Mouse (Mus musculus) small intestine, adult 2 months (tissue): ENCODE results near the gene Gtf2h3. TPM values are rescaled to one million over a fixed set of nuclear protein-coding genes. Genes with fewer than 3 reads are reported as not detected.

ENCODE experiments used
- H3K27ac ChIP-seq: fragments of 200-500 bp; 2 replicates; pipeline ENCODE4 v1.5.1; 2012; ENCODE audit warnings: low read depth, low read length, control low read depth, inconsistent platforms; ENCODE audit not compliant: insufficient read depth
- H3K27me3 ChIP-seq: fragments of 200-500 bp; 2 replicates; pipeline ENCODE4 v1.6.1; 2012; ENCODE audit warnings: mild to moderate bottlenecking, moderate library complexity, low read length, inconsistent platforms; ENCODE audit not compliant: control insufficient read depth, insufficient read depth
- H3K36me3 ChIP-seq: fragments of 200-500 bp; 2 replicates; pipeline ENCODE4 v1.6.1; 2012; ENCODE audit warnings: mild to moderate bottlenecking, low read length, control low read depth, inconsistent platforms; ENCODE audit not compliant: control insufficient read depth, insufficient read depth
- H3K4me1 ChIP-seq: fragments of 200-500 bp; 2 replicates; pipeline ENCODE4 v1.6.1; 2012; ENCODE audit warnings: low read length, inconsistent platforms, mixed read lengths; ENCODE audit not compliant: control insufficient read depth, insufficient read depth, insufficient read length
- H3K4me3 ChIP-seq: fragments of 200-500 bp; 2 replicates; pipeline ENCODE4 v1.5.1; 2012; ENCODE audit warnings: low read depth, mild to moderate bottlenecking, control low read depth, inconsistent platforms, low read length, moderate library complexity
- CTCF ChIP-seq: fragments of 200-500 bp; IDR thresholded peaks from 2 replicates; pipeline ENCODE4 v1.5.1; 2012; ENCODE audit warnings: low read depth, mild to moderate bottlenecking, control low read depth, inconsistent platforms, low read length, moderate library complexity, mixed read lengths; ENCODE audit not compliant: insufficient replicate concordance, insufficient read length; ENCODE audit errors: extremely low read depth
- POLR2A ChIP-seq: fragments of 200-500 bp; IDR thresholded peaks from 2 replicates; pipeline ENCODE4 v1.6.1; 2012; ENCODE audit warnings: low read depth, mild to moderate bottlenecking, control low read depth, inconsistent platforms, low read length, moderate library complexity
- WGBS: fragments of 180-500 bp; shearing (Covaris S2); methylation state at CpG from one replicate; pipeline ENCODE4 v1.1.7; 2018; 5-methylcytosine and 5-hydroxymethylcytosine counted together
- polyA plus RNA-seq: library from polyadenylated mRNA; depleted of rRNA; stranded (reverse); fragments of >200 nt; gene quantifications from 2 replicates; pipeline ENCODE4 v1.2.3, GENCODE M21; 2012

Gene Gtf2h3
- polyA plus RNA-seq, 1 experiment = 20.0 TPM

DNA sequence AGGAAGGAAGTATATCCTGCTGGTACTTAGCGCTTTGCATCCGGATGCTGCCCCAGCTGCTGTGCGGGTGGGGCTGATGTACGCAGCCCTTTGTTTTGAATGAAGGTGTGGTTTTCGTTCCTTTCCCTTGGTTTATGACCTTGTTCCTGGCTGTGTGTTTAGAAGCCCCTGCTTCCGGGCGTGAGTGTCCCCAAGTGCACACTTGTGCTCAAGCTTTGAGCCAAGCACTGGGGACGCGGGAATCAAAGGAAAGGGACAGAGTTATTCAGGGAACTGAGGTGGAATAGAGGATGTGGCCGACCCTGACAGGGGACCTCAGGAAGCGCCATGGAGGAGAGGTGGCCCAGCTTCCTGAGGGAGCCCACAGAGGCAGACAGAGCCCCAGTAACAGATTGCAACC, 35.8 kb downstream of the Gtf2h3 start:
- Histone ChIP-seq H3K27me3 (no peaks in the 10 kb centered on the region), H3K27ac (no peak overlapping the region), H3K36me3 (no peaks in the 10 kb centered on the region), H3K4me1 (no peaks in the 10 kb centered on the region), H3K4me3 (no peak overlapping the region)
- TF ChIP-seq POLR2A (no peak), CTCF (no peak)
- WGBS = 39% methylated on average over 11 of the region's 11 CpGs

GRCm38 (mm10) chr5:124618711-124619110, 39.8 kb downstream of the Gtf2h3 start:
- WGBS = 87% methylated on average over 10 of the region's 10 CpGs

DNA sequence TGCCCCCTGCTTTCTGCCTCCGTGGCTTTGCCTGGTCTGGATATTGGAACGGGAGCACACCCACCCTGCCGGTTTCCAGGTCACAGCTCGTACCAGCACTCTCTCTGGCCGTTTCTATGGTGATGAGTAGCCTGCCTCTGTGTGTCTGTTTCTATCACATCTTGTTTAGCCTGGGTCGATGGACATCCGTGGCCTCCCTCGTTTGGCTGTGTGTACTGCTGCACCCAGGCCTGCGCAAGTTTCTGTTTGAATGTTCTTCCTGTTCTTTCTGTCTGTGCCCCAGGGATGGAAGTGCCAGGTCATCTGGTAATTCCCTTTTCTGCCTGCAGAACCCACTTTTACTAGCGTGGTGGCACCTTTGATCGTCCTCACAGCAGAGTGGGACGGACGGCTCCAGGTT, 42.4 kb downstream of the Gtf2h3 start:
- WGBS = 74% methylated on average over 13 of the region's 13 CpGs
- peaks cover 12% of the 10 kb centered on the region; the same call in 1 of the 2 replicates for H3K4me1 ChIP-seq
- H3K4me3 ChIP-seq = no peak overlapping the region
- no peaks in the 10 kb centered on the region for H3K36me3 ChIP-seq
- no peak for TF ChIP-seq POLR2A
- TF ChIP-seq CTCF = no peak
- H3K27me3 ChIP-seq = no peaks in the 10 kb centered on the region
- H3K27ac ChIP-seq = no peak overlapping the region

More at GRCm38 (mm10) chr5:124618711-124619110, 39.8 kb downstream of the Gtf2h3 start:
- Histone ChIP-seq H3K36me3 (no peaks in the 10 kb centered on the region), H3K4me3 (no peak overlapping the region), H3K4me1 (no peaks in the 10 kb centered on the region), H3K27ac (no peak overlapping the region), H3K27me3 (no peaks in the 10 kb centered on the region)
- TF ChIP-seq CTCF (no peak), POLR2A (no peak)

GRCm38 (mm10) chr5:124622890-124623289, 44.0 kb downstream of the Gtf2h3 start:
- WGBS = 88% methylated on average over 15 of the region's 15 CpGs
- Histone ChIP-seq H3K4me1 (peaks cover 21% of the 10 kb centered on the region), H3K4me3 (no peak overlapping the region), H3K36me3 (no peaks in the 10 kb centered on the region), H3K27ac (no peak overlapping the region), H3K27me3 (no peaks in the 10 kb centered on the region)
- TF ChIP-seq CTCF = no peak
- TF ChIP-seq POLR2A = no peak

GRCm38 (mm10) chr5:124624291-124624690, 45.4 kb downstream of the Gtf2h3 start:
- TF ChIP-seq CTCF = no peak
- TF ChIP-seq POLR2A = no peak
- no peaks in the 10 kb centered on the region for H3K36me3 ChIP-seq
- 79% methylated on average over 9 of the region's 9 CpGs for WGBS
- no peak overlapping the region for H3K4me3 ChIP-seq
- H3K27ac ChIP-seq = no peak overlapping the region
- no peaks in the 10 kb centered on the region for H3K27me3 ChIP-seq
- peaks cover 26% of the 10 kb centered on the region for H3K4me1 ChIP-seq

GRCm38 (mm10) chr5:124628448-124629363, 49.8 kb downstream of the Gtf2h3 start, which contains the start of gene Atp6v0a2:
Gene Atp6v0a2, plus strand, starts transcription at chr5:124628576.
- under 1% methylated on average over 58 of the region's 58 CpGs for WGBS
- peak within 1 kb of the TSS; percentile 99 for H3K27ac ChIP-seq
- no peaks in the 10 kb centered on the region for H3K27me3 ChIP-seq
- peaks cover 35% of the 10 kb centered on the region for H3K4me1 ChIP-seq
- peaks cover 7% of the 10 kb centered on the region for H3K36me3 ChIP-seq
- no peak for TF ChIP-seq CTCF
- TF ChIP-seq POLR2A = peak; percentile 63
- peak within 1 kb of the TSS; percentile 92 for H3K4me3 ChIP-seq

GRCm38 (mm10) chr5:124629641-124630040, 50.7 kb downstream of the Gtf2h3 start:
- H3K4me1 ChIP-seq = peaks cover 38% of the 10 kb centered on the region
- peaks cover 16% of the 10 kb centered on the region for H3K36me3 ChIP-seq
- 3% methylated on average over 11 of the region's 11 CpGs for WGBS
- TF ChIP-seq POLR2A (no peak), CTCF (no peak)
- H3K4me3 ChIP-seq = peak overlapping the region; percentile 92
- H3K27me3 ChIP-seq = no peaks in the 10 kb centered on the region
- peak overlapping the region; percentile 99 for H3K27ac ChIP-seq
